Mouse (Mus musculus): Measurements from ENCODE around the gene Phc2. TPM values are rescaled to one million over a fixed set of nuclear protein-coding genes. Genes with fewer than 3 reads are reported as not detected.
"Not testable (repeated sequence)": the region's sequence is repeated elsewhere in the genome, so short reads cannot be mapped to it uniquely, and the experiment has no call there.

Phc2 gene
- 10 to 100 TPM; 83.0 to 86.4 TPM for total RNA-seq (2021)
- long read RNA-seq, experiment 1, transcript Phc2-202 (7 exons, 2,535 nt), result major isoform, 78 of 121 reads
- long read RNA-seq, experiment 1, partial matches to known transcripts, result 3 of 121 reads
- long read RNA-seq, experiment 1, other reads (novel, unspliced or antisense), result 39 of 121 reads
- long read RNA-seq, experiment 2, transcript Phc2-202 (7 exons, 2,535 nt), result major isoform, 84 of 126 reads
- long read RNA-seq, experiment 2, partial matches to known transcripts, result 8 of 126 reads
- long read RNA-seq, experiment 2, other reads (novel, unspliced or antisense), result 30 of 126 reads

DNA sequence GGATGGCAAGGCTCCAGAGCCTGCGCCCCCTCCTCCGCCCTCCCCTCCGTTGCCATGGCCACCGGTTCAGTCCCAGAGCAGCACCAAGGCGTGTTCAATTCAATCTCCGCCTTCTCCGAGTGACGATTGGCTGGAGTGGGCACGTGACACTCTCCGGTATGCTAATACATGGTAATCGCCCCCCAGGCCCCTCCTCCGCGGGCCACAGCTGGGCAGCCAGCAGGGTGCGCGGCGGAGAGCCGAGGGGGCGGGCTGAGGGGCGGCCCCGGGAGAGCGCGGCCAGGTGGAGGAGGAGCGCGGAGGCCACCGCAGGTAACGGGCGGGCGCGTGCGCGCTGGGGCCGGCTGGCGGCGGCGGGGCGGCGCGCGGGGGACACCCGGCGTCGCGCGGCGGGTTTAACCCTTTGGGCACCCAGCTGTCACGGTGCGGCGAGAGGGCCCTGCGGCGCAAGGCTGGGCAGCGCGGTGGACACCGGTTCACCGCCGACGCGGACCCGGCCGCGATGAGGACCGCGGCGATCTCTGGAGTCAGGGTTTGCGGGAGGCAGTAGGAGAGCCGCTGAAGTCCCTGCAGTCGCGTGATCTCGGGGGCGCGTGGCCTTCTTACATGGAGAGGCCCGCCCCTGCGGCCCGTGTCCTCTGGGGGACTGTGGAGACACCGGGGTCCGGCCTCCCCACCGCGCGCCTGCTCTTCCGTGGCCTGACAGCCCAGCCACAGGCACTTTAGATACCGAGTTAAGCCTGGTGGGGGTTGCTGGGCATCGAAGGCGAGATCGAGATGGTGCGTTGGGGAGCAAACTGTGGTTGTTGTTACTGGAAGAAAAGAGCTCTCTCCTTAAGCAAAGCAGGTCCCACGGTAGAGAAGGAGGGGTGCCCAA is at the start of gene Phc2:
Phc2 (plus strand) TSS at position 198 of the 877 bp plus-strand sequence.
- DNase-seq (ENCODE audit: low spot score in 2 of 2), result peak; percentile 96 to 97

DNA sequence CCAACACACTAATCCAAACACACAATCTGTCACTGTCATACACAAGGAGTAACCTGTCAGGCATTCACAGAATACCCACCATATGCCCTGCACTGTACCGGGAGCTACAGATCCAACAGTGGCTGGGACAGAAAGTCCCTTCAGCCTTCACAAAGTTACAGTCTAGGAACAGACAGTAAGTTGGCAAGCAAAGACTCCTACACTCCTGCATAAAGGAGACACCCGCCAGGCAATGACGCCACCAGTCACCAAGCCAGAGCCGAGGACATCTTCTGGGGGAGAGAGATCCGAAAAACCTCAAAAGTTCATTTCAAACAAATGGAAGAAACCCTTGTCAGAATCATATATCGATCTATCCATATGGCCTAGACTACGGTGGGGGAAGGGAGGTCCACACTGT is 47.9 kb upstream of the Phc2 start:
- DNase-seq (ENCODE audit: low spot score in 2 of 2), result peak in 1 of 2 experiments; percentile 49

- DNase-seq (ENCODE audit: low spot score in 2 of 2), result no peak
Observed at GRCm38 (mm10) chr4:128607661-128608060, 46.8 kb upstream of the Phc2 start.

DNA sequence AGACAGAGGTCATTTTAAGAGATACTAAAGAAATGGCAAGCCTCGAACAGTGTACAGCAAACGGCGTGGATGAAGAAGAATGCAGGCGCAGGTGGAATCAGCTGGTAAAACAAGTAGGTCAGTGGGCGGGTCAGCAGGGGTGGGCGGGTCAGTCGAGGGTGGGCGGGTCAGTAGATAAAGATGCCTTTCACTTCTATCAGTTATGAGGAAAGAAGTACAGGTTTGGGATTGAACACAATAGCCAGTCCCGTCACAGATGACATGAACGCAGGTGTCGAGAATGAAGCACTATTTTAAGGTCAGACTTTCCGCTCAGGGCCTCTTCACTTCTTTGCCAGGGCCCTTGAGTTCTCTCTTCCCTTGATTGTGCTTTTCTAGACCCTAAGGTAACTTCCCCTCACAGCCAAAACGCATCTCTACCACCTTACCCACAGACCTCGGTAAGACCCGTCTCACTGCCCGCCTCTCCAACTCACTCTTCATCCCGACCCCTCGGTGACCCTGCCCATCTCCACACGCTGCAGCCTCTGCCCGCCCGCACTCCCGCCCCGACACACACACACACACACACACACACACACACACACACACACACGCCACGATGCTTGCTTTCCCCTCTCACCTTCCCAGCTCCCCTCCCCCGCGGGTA is 45.1 kb upstream of the Phc2 start:
- DNase-seq (ENCODE audit: low spot score in 2 of 2), result peak in 1 of 2 experiments; percentile 29

DNA sequence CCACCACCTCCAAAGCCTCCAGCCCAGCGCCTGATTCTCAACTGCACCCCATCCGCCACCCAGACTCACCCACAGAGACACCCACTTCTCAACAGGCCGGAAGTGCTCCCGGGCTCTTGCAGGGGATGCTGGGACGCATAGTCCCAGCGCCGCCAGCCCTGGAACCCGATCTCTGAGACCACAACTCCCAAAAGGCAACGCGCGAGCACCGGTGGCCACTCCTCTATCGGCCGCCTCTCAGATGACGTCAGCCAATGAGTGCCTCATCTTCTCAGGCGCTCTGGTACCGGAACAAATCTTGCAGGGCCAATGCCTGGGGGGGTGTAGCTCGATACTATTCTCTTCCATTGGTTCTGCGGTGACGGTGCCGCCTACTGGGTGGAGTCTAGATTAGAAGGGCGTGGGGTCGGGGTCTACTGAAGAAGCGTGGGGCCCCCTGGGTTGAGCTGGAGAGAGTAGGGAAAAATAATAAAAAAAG is 44.5 kb upstream of the Phc2 start, which contains the start of gene Zscan20:
Zscan20 (minus strand) TSS at position 174 of the 478 bp plus-strand sequence.
- DNase-seq (ENCODE audit: low spot score in 2 of 2), result peak; percentile 91 to 99

DNA sequence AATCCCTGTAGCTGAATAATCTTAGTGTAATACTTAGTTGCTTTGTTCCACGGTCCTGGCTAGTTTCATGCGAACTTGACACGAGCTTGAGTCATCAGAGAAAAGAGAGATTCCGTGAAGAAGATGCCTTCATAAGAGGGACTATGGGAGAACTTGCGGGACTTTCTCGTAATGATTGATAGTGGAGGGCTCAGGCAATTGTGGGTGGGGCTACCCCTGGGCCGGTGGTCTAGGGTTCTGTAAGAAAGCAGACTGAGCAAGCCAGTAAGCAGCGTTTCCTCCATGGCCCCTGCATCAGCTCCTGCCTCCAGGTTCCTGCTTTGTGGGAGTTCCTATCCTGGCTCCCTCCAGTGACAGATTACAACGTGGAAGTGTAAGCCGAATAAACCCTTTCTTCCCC is 43.8 kb upstream of the Phc2 start:
- DNase-seq (ENCODE audit: low spot score in 2 of 2), result no peak

DNA sequence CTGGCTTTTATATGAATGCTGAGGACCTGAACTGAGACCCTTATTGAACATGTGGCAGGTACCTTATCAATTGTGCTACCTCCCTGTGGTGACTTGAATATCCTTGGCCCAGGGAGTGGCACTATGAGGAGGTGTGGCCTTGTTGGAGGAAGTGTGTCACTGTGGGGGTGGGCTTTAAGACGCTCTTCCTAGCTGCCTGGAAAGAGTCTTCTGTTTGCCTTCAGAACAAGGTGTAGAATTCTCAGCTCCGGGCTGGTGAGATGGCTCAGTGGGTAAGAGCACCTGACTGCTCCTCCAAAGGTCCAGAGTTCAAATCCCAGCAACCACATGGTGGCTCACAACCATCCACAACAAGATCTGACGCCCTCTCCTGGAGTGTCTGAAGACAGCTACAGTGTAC is 42.8 kb upstream of the Phc2 start:
- not testable (repeated sequence) for DNase-seq (ENCODE audit: low spot score in 2 of 2)

DNA sequence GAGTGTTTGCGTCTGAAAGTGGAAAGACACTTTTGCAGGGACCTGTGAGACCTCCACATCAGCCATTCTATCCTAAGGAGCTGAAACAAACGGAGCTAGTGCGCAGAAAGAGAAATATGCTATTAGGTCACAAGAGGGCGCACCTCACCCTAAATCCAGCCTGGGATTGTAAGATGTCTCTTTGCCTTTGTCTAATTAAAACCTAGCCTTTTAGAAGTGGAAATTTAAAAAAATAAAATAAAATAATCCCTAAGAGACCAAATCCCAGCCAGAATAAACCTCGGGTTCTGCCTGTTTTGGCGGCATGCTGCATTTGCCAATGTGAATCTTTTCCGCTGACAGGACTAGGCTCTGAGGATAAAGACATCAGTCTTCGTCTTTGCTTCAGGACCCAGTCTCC is 41.2 kb upstream of the Phc2 start:
- DNase-seq (ENCODE audit: low spot score in 2 of 2), result peak in 1 of 2 experiments; percentile 74

DNA sequence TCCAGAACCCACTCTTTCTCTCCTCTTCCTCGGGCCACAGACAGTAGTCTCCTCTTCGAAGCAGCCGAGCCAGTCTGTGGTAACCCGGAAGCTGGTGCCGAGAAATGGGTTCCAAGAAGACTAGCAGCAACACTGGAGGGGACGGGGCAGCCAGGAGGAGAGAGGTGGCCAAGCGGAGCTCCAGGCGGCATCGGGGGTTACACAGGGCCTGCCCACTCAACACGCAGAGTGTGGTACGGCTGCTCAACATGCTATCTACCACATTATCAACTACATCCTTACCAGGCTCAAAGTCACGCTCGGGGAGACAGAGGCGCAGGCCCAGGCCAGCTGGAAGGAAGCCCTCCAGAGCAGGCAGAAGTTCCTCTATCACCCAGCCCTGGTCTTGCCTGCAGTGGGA is 38.7 kb upstream of the Phc2 start:
- no peak for DNase-seq (ENCODE audit: low spot score in 2 of 2)

- DNase-seq (ENCODE audit: low spot score in 2 of 2), result no peak
Observed at GRCm38 (mm10) chr4:128617363-128618120, 37.0 kb upstream of the Phc2 start.

DNA sequence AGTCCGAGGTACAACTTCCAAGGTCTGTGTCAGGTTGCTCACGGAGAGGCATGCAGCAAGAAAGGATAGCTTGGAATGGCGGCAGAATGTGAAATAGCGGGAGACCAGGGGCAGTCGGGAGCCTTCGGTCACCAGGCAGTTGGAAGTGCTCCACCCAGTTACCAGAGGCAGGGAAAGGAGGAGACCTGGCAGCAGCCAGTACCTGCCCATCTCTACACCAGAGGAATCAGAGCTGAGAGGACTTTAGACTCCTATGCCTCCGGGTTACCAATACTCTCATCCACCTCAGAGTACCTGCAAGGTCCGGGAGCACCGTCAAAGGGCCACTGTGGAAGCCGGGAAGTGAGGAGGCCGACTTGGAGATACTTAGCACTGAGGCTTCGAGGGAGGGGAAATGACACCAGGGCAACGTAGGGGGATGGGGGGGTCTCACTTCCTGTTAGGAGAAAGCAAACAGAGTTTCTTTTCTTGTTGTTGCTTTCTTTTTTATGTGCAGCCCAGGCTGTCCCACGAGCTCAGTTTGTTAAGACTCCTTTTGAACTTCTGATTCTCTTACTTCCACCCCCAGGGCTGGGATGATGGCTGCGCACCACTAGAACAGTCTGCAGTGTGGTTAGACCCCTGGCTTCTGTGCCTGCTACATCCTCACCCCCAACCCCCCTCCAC is 36.1 kb upstream of the Phc2 start, which contains the start of gene Tlr12:
Tlr12 (minus strand) TSS at position 374 of the 666 bp plus-strand sequence.
- no peak for DNase-seq (ENCODE audit: low spot score in 2 of 2)

DNA sequence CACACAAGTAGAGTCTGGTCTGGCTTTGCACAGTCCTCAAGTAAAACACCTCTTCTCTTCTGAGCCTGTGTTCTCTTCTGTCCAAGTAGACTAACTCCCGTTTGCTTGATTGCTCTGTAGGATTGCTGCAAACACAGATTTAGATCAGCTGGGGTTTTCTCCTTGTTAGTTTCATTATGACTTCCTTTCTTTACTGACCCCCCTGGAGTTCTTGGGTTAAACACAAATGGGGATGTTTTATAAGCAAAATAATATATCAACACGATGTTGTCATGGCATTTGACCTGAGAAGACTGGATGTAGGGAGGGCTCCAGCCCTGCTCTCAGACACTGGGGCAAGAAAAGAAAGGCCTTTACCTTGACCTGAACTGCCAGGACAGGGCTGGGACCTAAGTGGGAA is 35.5 kb upstream of the Phc2 start:
- DNase-seq (ENCODE audit: low spot score in 2 of 2), result no peak

GRCm38 (mm10) chr4:128620572-128620971 is 33.9 kb upstream of the Phc2 start:
- no peak for DNase-seq (ENCODE audit: low spot score in 2 of 2)

- DNase-seq (ENCODE audit: low spot score in 2 of 2), result no peak
Observed at GRCm38 (mm10) chr4:128621109-128621508, 33.4 kb upstream of the Phc2 start.

- DNase-seq (ENCODE audit: low spot score in 2 of 2), result no peak
Observed at GRCm38 (mm10) chr4:128635451-128635850, 19.1 kb upstream of the Phc2 start.

GRCm38 (mm10) chr4:128635894-128636585 is 18.5 kb upstream of the Phc2 start:
- no peak for DNase-seq (ENCODE audit: low spot score in 2 of 2)

- no peak for DNase-seq (ENCODE audit: low spot score in 2 of 2)
Observed at GRCm38 (mm10) chr4:128637250-128637649, 17.3 kb upstream of the Phc2 start.

DNA sequence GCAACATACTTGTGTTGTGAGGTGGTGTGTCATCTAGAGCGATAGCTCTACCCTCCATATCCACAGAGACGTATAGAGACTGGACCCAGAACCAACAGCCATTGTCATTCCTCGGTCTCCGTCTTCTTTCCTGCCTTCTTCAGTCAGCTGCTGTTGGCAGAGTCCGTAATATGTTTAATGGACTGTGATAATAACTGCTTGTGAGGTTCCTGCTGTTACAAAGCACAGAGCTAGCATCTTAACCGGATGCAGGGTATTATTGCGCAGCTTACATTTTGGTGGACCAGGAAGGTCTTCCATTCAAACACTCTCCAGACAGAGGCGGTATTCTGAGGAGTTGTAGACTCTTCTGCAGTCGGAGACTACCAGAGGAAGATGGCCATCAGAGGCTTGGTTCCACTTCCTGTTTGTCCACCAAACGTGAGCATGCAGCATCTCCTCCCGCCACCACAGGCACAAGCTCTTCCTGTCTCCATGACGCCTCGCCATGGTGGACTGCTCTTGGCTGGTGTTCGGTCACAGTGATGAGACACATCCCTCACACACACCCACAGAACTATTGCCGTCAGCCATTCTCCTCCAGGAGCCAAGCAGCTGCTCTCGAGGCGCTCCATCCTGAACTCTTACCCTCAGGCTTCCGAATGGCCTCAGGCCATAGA is 16.1 kb upstream of the Phc2 start:
- no peak for DNase-seq (ENCODE audit: low spot score in 2 of 2)
